Comparison of ENCODE assay signal across 8 mouse cellular contexts in the genomic region with DNA sequence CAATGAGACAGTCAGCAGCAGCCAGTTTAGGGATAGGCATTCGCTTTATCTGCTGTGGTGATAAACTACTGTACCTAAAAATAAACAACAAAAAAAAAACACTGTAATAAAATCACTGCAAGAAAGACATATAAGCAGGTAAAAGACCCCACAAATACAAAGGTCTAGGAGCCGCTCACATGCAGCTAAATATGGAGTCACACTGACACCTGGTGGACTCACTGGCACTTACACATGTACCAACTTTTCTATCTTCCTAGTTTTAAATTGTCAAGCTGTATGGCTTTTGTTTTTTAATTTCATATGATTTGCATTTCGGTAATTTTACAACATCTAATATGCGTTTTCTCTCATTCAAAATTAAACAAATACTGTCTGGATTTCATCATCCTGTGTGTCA. TPM values are rescaled to one million over a fixed set of nuclear protein-coding genes. Genes with fewer than 3 reads are reported as not detected.
DNase-seq lines count a peak whose midpoint lies in the region; ATAC-seq lines count a peak whose summit lies in the region.

No protein-coding gene starts in this region.

- no peak overlapping the region for H3K9ac ChIP-seq in midbrain, embryonic 14.5 days (replicated peaks; ENCODE audit: low read length)
- H3K9ac ChIP-seq in midbrain, embryonic 13.5 days (replicated peaks), result no peak overlapping the region
- H3K9ac ChIP-seq in forebrain, embryonic 16.5 days (replicated peaks; ENCODE audit: low read depth, low read length), result no peak overlapping the region

- H3K27ac ChIP-seq in midbrain, embryonic 14.5 days (replicated peaks; ENCODE audit: low read depth, low read length), result no peak overlapping the region
- H3K27ac ChIP-seq in midbrain, embryonic 13.5 days, result no peak overlapping the region
- no peak overlapping the region for H3K27ac ChIP-seq in forebrain, embryonic 16.5 days (ENCODE audit: low read length)

- peaks cover 26% of the 10 kb centered on the region; the same call in 1 of the 2 replicates for H3K36me3 ChIP-seq in midbrain, embryonic 14.5 days (ENCODE audit: control insufficient read depth, insufficient read depth, low read length)
- H3K36me3 ChIP-seq in midbrain, embryonic 13.5 days, result peaks cover 22% of the 10 kb centered on the region
- 0 out of 2 replicates have a peak, but pooled peaks cover 2% of the 10 kb centered on the region for H3K36me3 ChIP-seq in forebrain, embryonic 16.5 days (ENCODE audit: control insufficient read depth, insufficient read depth)

- peak; percentile 26 to 36 for DNase-seq in cerebellum, postnatal 10 days
- DNase-seq in cerebellum, adult 11 months, result no peak
- peak; percentile 77 for DNase-seq in midbrain, embryonic 14.5 days
- DNase-seq in heart, postnatal 36 days, result no peak
- no peak for DNase-seq in gastrocnemius, postnatal 10 days

- no peaks in the 10 kb centered on the region for H3K27me3 ChIP-seq in midbrain, embryonic 14.5 days (ENCODE audit: control insufficient read depth, insufficient read depth, low read length)
- no peaks in the 10 kb centered on the region for H3K27me3 ChIP-seq in midbrain, embryonic 13.5 days
- H3K27me3 ChIP-seq in forebrain, embryonic 16.5 days (replicated peaks; ENCODE audit: control insufficient read depth, insufficient read depth, low read length), result no peaks in the 10 kb centered on the region

- ATAC-seq in midbrain, embryonic 14.5 days (ENCODE audit: low FRiP score, low TSS enrichment), result no peak; the same call in 1 of the 2 replicates
- ATAC-seq in midbrain, embryonic 13.5 days, result no peak
- ATAC-seq in forebrain, embryonic 16.5 days, result peak; percentile 65; the same call in 1 of the 2 replicates
- ATAC-seq in neutrophil, adult 5-6 weeks (ENCODE audit: extremely low read depth, insufficient number of reproducible peaks, low FRiP score, poor library complexity, severe bottlenecking), result 0 out of 2 replicates have a peak, but pooled peaks have one; percentile 30

- intact Hi-C loops in heart, postnatal 36 days (cut with DNase I), result loop anchor here (10.0 kb wide), 1 partner anchor 971 kb away; no protein-coding TSS in a partner anchor

- H3K4me1 ChIP-seq in midbrain, embryonic 14.5 days (ENCODE audit: control insufficient read depth, insufficient read depth, low read length), result no peaks in the 10 kb centered on the region
- H3K4me1 ChIP-seq in midbrain, embryonic 13.5 days (replicated peaks), result no peaks in the 10 kb centered on the region
- H3K4me1 ChIP-seq in forebrain, embryonic 16.5 days (replicated peaks; ENCODE audit: control insufficient read depth, insufficient read depth, low read length), result no peaks in the 10 kb centered on the region

- H3K9me3 ChIP-seq in midbrain, embryonic 14.5 days (ENCODE audit: control insufficient read depth, low read length), result no peaks in the 10 kb centered on the region
- no peaks in the 10 kb centered on the region for H3K9me3 ChIP-seq in midbrain, embryonic 13.5 days
- H3K9me3 ChIP-seq in forebrain, embryonic 16.5 days (ENCODE audit: control insufficient read depth, low read length), result no peaks in the 10 kb centered on the region

- H3K4me3 ChIP-seq in midbrain, embryonic 14.5 days (replicated peaks; ENCODE audit: low read depth, low read length), result no peak overlapping the region
- no peak overlapping the region for H3K4me3 ChIP-seq in midbrain, embryonic 13.5 days (replicated peaks)
- no peak overlapping the region for H3K4me3 ChIP-seq in forebrain, embryonic 16.5 days (replicated peaks; ENCODE audit: low read length)

- 72% methylated on average over 4 of the region's 4 CpGs for WGBS in midbrain, embryonic 14.5 days
- WGBS in midbrain, embryonic 13.5 days, result 71% methylated on average over 4 of the region's 4 CpGs
- 75% methylated on average over 4 of the region's 4 CpGs for WGBS in forebrain, embryonic 16.5 days

- no peak overlapping the region for H3K4me2 ChIP-seq in midbrain, embryonic 14.5 days (ENCODE audit: low read length)
- no peak overlapping the region for H3K4me2 ChIP-seq in midbrain, embryonic 13.5 days (replicated peaks)
- no peak overlapping the region for H3K4me2 ChIP-seq in forebrain, embryonic 16.5 days (ENCODE audit: low read length)

RNA-seq across cellular contexts. Expression of a gene that starts 14.4 kb away (rescaled TPM):
- 21.2 and 28.7 TPM in 2 replicates for polyA plus RNA-seq in midbrain, embryonic 14.5 days (2014; fragmentation: Nextera tagmentation; extraction: Ambion mirVana)
- polyA plus RNA-seq in midbrain, embryonic 13.5 days (2015; fragmentation: Nextera tagmentation; extraction: Ambion mirVana), result 24.0 and 24.4 TPM in 2 replicates
- polyA plus RNA-seq in forebrain, embryonic 16.5 days (2015; fragmentation: Nextera tagmentation; extraction: Ambion mirVana), result 28.6 and 34.6 TPM in 2 replicates
- 17.9 and 19.9 TPM in 2 replicates for total RNA-seq in neutrophil, adult 5-6 weeks (2017)
- 1 to 10 TPM; 6.9 to 7.7 TPM for total RNA-seq in heart, postnatal 36 days (2021)
- 1 to 10 TPM; 7.0 to 7.2 TPM for total RNA-seq in gastrocnemius, postnatal 10 days (2021)

Comparison
In these comparisons a context has a peak if more than half of its experiments do, and no peak if none do; other contexts are left out.
1. DNase-seq: peak in cerebellum, postnatal 10 days (2 of 2) and midbrain, embryonic 14.5 days (single experiment); none in cerebellum, adult 11 months (single experiment), heart, postnatal 36 days (0 of 2) and gastrocnemius, postnatal 10 days (single experiment).
2. ATAC-seq: peak in forebrain, embryonic 16.5 days (single experiment) and neutrophil, adult 5-6 weeks (single experiment); none in midbrain, embryonic 14.5 days (single experiment) and midbrain, embryonic 13.5 days (single experiment).